Mouse (Mus musculus) G1E (cell line): ENCODE data around the gene Espnl.

ENCODE experiments used
- CTCF ChIP-seq: IDR thresholded peaks from 2 replicates; pipeline ENCODE4 v1.5.1; 2012; ENCODE audit warnings: low read depth, low read length, inconsistent platforms, mixed read lengths
- GATA1 ChIP-seq: IDR thresholded peaks from 2 replicates; pipeline ENCODE4 v1.6.1; 2012; ENCODE audit warnings: borderline replicate concordance, low read length, inconsistent platforms, mixed read lengths
- GATA2 ChIP-seq: IDR thresholded peaks from 2 replicates; pipeline ENCODE4 v1.6.1; 2012; ENCODE audit warnings: low read depth, low read length, inconsistent platforms, borderline replicate concordance
- POLR2AphosphoS5 ChIP-seq: IDR thresholded peaks from 2 replicates; pipeline ENCODE4 v1.6.1; 2012; ENCODE audit warnings: low read depth, low read length, inconsistent platforms; ENCODE audit not compliant: insufficient replicate concordance
- TAL1 ChIP-seq: conservative IDR thresholded peaks from 2 replicates; pipeline ENCODE4 v1.6.1; 2012; ENCODE audit warnings: low read depth, low read length, inconsistent platforms, mixed read lengths

DNA sequence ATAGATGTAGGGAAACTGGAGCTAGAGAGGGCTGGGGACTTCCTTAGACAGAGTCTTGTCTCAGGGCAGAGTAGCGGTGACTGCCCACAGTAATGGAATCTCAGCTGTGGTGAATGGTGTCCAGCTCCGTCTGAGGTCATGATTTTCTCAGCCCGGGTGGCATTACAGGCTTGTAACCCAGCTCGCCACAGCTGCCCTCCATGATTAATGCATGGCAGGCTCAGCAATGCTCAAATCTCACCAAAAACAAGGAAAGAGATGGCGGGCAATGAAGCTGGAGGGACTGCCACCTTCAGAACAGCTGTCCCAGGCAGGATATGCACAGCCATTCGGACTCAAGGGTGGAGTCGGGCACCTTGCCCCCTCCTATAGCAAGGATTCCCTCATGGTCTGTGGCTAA, 15.5 kb downstream of the Espnl start:
- TF ChIP-seq CTCF (no peak), GATA1 (no peak), GATA2 (no peak), TAL1 (no peak), POLR2AphosphoS5 (no peak)
